Mouse (Mus musculus) kidney, postnatal 10 days (tissue): ENCODE results near the gene Mybpc2.
A peak's percentile ranks its signal among the peaks of the same experiment; 100 is the strongest.

ENCODE experiments used
- DNase-seq: peaks from one replicate; pipeline ENCODE4 v3.0.0; 2021; ENCODE audit warnings: mixed read lengths

Mybpc2 gene

DNA sequence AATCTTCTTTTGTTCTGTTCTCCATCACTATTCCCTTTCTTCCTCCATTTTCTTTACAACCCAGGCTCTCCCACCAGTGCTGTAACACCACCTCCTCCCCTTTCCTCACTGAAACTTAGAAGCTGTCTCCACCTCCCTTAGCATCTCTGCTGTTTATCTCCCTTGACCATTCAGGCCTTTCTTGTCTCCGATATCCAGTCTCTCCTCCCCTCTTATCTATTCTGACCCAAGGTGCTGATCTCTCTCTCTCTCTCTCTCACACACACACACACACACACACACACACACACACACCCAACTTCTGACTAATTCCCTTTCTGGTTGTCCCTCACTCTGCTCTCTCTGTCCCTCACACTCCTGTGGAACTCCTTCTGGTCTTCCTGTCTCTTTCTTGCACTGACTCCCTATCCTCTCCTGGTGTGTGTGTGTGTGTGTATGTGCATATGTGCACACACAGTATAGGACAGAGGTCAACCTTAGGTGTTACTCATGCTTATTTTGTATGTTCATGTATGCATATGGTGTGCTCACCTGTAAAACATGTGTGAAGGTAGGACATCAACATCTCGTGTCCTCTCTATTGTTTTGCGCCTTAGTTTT lies 41.5 kb downstream of the Mybpc2 start:
- DNase-seq = no peak

DNA sequence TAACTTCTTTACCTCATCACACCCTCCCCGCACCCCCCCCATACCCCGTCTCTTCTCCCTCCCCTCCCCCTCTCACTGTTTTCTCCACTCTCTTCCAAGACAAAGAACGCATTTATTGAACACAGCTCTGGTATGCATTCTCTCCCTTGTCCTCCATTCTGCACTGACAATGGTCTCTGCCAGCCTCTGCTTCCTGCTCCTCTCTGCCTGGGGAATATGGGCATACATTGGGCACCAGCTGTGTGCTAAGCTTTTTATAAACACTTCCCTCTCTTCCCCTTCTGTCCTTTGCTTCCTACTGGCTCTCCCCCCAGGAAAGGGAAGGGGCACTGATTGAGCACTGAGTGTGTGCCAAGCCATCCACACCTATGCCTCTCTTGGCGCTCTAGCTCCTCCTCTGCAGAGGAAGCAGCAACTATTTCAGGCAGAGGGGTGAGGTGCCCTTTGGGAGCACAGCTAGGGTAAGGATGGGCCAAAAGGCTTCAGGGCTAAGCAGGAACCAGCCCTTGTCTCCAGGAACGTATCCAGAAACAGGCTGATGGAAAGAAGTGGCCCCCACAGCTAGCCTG lies 49.3 kb downstream of the Mybpc2 start:
- no peak for DNase-seq

DNA sequence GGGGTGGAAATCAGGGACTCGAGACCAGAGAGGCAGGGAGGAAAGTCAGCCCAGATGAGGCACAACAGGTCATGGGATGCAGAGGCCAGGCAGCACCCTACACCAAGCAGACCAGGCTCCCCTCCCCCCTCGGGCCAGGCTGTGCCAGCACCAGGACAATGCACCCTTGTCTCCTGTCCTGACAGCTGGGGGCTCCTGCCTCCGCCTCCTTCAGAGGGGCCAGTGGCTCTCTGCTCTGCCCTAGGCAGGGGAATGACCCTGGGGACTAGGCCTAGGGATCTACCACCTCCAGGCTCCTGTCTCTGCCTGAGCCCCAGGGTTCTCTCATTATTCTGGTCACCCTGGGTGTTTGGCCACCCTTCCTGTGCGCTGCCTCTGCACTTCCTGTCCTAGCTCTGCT lies 50.0 kb downstream of the Mybpc2 start:
- DNase-seq = no peak

DNA sequence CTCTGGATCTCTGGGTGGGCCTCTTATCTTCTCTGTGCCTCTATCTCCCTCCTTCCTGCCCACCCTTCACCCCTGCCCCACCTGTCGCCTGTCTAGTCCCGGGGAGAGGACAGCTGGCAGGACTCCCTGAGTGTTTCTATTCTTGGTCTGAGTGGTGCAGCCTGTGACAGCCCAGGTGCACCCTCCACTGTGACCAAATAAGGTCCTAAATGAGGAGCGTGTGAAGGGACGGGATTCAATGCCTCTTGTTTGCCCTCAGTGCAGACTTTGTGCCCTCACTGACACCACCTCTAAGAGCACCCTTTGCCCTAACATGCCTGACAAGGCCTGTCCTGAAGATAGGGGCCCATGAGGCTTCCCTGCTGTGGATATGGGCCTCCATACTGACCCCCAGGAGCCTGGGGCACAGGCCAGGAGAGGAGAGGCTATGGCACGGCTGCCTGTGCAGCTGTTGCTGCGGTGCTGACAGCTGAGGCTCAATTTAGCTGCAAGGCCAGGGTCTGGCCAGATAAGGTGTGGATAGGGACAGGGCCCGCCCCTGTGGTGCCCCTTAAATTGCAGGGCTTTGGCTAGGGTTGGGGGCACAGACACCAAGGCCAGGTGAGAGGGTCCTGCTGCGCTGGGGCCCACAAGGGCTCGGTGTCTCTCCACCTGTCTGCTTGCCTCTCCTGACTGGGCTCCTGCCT lies 51.4 kb downstream of the Mybpc2 start:
- no peak for DNase-seq

DNA sequence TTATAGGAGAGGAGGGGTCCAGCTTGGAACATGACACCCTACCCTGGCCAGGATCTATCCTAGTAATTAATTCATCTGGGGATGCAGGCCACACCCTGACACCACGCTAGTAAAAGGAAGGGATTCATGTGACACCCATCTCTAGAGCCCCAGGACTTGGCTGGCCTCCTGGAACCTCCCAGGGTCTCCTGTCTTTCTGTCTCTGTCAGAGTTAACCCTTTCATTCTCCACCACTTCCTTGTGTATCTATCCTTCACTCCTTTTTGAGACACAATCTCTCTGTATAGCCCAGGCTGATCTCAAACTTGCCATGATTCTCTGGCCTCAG lies 51.9 kb downstream of the Mybpc2 start:
- no peak for DNase-seq

DNA sequence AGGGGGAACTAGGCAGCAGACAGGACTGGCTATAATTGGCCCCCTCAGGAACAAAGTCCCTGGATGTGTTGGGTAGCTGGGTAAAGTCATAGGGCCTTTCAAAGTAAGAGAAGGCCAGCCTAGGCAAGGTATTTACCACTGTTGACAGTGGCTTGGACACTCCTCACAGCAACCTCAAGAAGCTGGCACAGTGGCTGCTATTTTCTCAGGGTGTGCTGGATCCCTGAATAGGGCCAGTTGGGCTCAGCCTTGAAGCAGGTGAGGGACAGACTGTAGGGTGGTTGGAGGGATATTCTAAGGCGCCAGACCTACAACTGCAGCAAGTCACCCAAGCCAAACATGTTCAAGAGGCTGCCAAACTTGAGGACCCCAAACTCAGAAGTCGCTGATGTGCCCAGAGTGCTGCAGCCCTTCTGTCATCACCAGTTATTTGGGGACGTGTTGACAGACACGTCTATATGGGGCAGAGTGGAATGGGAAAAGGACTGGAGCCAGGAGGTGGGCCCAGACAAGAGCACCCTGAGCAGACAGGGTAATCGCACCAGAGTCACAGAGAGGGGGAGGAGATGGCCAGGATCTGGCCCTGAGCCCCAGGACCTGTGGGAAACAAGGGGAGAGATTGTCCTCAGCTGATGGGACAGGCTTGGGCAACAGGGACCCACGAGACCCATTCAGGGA lies 52.4 kb downstream of the Mybpc2 start:
- no peak for DNase-seq

DNA sequence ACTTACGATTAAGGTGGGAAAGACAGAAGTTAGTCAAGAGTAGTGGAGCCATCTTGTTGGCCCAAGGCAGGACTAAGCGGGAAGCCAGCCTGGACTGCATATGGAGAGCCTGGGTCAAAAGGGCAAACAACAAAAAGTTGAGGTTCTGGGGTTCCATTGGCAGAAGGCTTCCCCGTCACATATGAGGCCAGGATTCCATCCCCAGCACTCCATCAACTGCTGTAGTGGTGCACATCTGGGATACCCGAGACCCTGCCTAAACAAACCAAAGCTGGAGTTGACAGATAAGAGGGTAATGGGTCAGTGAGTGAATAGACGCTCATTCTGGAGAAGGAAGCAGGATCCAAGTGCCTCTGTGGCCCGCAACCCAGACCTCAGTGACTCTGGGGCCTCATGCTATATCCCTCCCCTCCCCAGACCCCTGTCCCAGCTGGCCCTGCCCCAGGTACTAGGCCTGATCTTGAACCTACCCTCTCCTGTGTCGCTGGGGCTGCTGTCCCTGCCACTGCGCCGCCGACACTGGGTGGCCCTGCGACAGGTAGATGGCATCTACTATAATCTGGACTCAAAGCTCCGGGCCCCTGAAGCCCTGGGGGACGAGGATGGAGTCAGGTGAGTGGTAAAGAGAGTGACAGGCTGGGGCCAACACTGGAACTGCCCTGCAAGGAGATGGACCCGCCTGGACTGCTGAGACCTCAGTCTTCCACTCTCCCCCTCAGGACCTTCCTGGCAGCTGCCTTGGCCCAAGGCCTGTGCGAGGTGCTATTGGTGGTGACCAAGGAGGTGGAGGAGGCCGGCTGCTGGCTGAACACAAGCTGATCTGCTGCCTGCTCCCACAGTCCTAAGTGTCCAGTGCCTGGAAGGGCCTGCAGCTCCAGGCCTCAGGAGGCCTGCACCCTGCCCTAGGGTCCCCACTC lies 53.5 kb downstream of the Mybpc2 start:
- no peak for DNase-seq

DNA sequence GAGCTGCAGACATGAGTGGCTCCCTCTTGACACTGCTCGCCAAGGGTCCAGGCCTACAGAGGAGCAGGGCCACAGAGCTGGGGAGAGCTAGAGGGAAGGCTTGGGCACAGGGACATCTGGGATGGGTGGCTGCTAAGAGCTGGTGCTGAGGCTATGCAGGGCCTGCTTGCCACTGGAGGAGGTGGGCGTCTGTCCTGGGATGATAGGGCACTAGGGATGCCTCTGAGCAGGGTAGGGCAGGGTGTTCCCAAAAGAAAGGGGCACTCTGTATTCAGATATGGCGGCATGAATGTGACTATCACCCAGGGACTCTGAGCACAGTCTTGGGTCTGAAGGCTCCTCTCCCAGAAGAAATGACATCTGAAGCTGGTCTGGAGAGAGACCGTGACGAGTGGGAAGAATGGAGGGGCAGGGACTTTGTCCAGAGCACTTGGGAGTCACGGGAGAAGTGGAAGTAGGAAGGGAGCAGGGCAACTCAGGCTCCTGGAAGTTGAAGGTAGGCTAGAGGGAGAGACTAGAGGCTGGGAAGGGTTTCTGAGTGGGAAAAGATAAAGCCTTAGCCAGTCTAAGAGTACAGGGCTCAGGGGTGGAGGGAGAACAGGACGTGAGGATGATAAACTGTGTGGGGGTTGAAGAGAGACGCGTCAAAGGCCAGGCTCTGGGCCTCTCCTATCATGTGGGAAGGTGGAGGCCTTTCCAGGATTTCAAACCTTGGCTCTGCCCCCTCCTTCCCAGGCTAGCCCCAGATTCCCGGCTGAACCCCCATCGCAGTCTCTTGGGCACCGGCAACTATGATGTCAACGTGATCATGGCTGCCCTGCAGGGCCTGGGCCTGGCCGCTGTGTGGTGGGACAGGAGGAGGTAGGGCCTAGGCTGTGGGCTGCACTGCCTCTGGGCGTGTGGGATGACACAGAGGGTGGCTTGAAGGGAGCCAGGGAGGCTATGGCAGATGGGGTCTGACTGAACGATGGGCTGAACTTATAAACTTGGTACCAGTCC lies 54.5 kb downstream of the Mybpc2 start:
- DNase-seq = no peak

DNA sequence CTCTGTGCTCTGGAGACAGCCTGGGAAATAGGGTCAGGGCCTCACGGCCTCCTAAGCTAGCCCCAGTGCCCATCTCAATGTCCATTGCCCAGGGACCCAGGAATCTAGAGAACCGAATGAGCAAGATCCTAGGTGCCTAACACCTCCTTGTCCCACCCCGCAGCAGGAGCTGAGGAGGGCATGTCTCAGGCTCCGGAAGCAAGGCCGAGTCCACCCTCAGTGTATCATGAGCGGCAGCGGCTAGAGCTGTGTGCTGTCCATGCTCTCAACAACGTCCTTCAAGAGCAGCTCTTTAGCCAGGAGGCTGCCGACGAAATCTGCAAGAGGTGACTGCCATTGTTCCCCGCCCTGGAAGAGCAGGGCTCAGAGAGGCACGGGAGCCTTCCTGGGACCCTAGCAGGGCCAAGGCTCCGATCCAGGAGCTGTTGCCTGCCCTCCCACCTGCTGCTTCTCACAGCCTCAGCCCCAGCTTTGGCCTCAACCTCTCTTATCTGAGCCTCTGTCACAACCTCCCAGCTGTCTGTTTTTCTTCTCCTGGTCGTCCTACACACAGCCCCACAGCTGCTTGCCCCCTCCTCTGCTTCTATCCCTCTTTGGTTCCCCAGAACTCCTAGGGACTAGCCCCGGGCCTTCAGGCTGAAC lies 55.7 kb downstream of the Mybpc2 start:
- DNase-seq = no peak

DNA sequence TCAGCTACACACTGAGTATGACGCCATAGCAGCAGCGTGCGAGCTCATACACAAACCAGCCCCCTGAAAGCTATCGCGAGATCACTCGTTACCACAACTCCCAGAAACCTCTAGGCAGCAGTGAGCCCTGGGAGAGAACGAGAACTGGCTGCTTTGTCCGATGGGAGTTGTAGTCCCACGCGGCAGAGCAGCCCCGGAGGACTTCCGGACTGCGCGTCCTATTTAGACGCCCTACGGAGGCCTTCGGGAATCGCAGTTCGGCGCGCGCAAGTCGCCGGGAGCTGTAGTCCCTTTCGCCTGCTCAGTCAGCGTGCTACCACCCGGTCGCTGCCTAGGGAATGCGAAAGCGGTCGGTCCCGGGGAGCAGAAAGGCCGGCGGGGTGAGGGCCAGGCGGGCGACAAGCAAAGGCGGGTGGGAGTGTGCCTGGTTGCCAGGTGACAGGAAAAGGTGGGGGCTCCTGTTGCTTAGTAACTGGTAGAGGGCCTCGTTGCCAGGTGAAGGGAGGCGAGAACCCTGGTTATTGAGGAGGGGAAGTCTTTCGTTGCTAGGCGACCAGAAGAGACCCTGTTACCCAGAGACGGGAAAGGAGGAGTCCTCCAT lies 56.5 kb downstream of the Mybpc2 start, which contains the start of gene Josd2:
Josd2 (plus strand) TSS at position 170 of the 601 bp plus-strand sequence.
- DNase-seq = peak; percentile 95

DNA sequence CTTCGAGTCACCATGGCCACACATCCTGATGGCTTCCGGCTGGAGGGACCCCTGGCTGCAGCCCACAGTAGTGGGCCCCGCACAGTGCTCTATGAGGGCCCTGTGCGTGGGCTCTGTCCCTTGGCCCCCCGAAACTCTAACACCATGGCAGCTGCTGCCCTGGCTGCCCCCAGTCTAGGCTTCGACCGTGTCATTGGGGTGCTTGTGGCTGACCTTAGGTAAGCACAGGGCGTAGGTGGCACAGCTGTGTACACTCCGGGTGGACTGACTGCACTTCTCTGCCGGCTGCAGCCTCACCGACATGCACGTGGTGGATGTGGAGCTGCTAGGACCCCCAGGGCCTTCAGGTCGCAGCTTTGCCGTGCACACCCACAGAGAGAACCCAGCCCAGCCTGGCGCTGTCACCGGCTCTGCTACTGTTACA lies 57.6 kb downstream of the Mybpc2 start:
- DNase-seq = no peak

DNA sequence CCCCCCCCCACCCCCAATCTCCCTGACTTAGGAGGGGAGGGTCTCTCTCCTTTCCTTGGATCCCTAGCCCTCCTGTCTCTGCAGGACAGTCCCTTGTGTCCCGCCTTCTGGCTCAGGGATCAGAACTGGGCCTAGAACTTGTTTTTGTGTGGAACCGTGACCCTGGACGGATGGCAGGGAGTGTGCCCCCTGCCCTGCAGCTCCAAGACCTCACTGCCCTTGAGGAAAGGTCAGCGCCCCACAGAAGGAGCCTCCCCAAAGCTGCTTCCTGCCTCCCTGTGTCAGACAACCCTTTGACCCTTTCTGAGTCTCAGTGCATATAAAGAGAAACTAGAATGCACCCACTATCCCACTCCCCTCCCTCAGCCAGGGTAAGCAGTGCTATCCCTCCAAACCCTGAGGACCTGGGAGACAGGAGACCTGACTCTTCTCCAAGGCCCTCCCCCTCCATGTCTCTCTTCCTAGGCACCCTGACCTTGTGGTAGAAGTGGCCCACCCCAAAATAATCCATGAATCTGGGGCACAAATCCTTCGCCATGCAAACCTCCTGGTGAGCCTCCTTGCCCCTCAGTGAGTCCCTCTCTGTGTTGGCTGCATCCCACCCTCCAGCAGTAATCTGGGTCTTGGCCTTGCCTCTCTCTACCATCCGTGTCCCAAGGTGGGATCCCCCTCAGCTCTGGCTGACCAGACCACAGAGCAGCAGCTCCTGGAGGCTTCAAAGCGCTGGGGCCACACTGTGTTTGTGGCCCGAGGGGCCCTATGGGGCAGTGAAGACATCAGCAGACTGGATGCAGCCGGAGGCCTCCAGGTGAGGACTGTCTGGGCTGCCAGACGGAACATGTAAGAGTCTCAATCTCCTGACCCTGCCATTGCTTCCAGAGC lies 58.2 kb downstream of the Mybpc2 start:
- DNase-seq = no peak

DNA sequence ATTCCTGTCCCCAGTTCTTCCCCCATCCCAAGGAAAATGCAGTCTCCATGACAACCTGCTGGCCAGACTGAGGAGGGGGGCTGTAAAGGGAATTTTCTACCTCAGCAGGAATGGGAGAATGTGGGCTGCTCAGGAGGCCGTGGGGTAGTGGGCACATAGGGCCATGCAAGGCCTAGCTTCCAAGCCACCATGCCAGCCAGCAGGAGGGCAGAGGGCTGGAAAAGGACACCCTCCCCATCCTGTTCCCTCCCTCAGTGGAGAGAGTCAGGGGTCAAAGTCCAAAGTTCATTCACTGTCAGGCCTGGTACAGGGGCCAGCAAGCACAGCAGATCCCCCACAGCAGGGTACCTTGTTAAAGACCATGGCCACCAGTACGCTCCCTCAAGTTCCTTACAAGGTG lies 59.3 kb downstream of the Mybpc2 start, which contains the start of gene Aspdh:
Aspdh (plus strand) TSS at position 281 of the 400 bp plus-strand sequence.
- no peak for DNase-seq

DNA sequence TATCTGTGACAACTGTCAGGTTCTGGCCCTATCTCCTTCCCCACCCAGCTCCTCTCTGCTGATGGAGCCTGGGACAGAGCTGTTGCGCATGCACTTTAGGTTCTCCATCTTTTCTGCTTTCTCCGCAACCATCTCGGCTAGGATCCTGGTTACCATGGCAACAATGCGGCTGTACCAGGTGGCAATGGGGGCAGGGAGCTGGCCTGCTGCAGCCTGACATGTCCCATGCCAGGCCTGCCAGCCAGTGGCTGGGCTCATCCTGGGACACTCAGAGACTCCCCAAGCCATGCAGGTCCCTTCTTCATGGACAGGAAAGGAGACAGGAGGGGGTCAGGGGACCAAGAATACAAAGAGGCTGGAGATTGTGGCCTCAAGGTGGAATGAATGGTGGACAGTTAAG lies 59.9 kb downstream of the Mybpc2 start:
- no peak for DNase-seq

DNA sequence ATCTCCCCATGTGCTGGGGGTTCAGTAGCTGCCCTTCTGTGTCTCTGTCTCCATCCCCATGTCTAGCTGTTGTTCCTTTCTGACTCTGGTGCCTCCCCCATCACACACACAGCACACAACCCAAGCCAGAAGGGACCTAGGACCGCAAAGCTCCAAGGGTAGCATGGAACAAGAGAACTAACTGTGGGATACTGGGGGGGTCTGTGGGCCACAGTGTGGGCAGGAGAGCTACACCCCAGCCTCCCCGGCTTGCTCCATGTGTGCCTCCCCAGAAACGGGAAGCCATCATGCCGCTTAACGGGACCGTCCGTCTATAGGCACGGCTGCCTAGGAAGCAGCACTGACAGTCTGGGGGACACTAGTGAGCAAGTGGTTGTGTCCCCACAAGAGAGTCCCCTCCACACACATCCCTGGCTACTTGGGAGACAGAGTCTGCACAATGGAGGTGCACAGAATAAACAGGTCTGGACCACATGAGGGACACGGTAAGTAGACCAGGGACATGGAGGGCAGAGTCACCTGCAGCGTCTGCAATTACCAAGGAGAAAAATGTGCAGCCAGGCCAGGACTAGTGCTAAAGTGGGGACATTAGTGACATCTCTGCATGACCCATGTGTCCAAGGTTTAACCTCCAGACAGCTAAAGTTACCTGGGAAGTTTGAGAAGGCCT lies 60.8 kb downstream of the Mybpc2 start:
- no peak for DNase-seq

DNA sequence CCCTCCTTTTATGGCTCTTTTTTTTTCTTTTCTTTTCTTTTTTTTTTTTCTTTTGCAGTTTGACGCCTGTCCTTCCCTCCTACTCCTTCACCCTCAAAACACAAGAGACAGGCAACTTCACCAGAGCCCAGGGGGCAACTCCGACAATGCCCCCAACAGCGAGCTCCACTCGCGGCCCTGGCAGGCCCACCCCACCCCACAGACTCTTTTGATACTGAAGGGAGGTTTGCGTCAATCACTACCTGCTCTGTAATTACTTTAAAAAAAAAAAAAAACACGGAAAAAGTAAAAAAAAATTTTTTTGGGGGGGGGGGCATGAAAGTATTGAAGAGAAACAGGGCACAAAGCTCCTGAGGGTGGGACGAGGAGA lies 61.4 kb downstream of the Mybpc2 start:
- no peak for DNase-seq

DNA sequence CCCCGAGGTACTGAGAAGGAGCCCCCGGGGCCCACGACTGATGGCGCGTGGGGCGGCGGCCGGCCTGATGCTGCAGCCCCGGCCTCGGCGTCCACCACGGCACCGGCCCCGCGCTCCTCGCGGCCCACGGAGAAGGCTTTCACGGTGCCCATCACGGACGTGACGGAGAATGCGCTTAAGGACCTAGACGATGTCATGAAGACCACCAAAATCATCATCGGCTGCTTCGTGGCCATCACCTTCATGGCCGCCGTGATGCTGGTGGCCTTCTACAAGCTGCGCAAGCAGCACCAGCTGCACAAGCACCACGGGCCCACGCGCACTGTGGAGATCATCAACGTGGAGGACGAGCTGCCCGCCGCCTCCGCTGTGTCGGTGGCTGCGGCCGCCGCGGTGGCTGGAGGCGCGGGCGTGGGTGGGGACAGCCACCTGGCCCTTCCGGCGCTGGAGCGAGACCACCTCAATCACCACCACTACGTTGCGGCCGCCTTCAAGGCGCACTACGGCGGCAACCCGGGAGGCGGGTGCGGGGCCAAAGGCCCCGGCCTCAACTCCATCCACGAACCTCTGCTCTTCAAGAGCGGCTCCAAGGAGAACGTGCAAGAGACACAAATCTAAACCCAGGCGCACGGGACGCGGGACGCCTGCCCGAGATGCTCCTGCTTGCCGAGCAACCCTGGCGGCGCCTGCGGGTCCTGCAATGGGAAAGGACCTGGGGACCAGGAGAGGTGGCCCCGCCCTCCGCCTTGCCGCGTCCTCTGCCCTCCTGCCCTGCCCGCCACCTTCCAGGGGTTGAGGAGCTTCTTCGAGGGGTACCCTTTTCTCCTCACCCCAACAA lies 62.0 kb downstream of the Mybpc2 start:
- DNase-seq = peak; percentile 64
